Mouse (Mus musculus): Measurements from ENCODE around the gene Nr4a3.

Gene Nr4a3

GRCm38 (mm10) chr4:48050442-48050841, 5.5 kb downstream of the Nr4a3 start:
- DNase-seq = no peak

GRCm38 (mm10) chr4:48051086-48051673, 6.2 kb downstream of the Nr4a3 start:
- DNase-seq = no peak

GRCm38 (mm10) chr4:48051674-48052121, 6.7 kb downstream of the Nr4a3 start:
- DNase-seq = peak; percentile 13

GRCm38 (mm10) chr4:48061716-48062115, 16.8 kb downstream of the Nr4a3 start:
- DNase-seq = no peak

GRCm38 (mm10) chr4:48064311-48064710, 19.4 kb downstream of the Nr4a3 start:
- no peak for DNase-seq

- no peak for DNase-seq
Measured at GRCm38 (mm10) chr4:48066676-48067075, 21.7 kb downstream of the Nr4a3 start.

GRCm38 (mm10) chr4:48069111-48069510, 24.2 kb downstream of the Nr4a3 start:
- DNase-seq = no peak

- no peak for DNase-seq
Measured at GRCm38 (mm10) chr4:48072006-48072405, 27.1 kb downstream of the Nr4a3 start.

GRCm38 (mm10) chr4:48073325-48073724, 28.4 kb downstream of the Nr4a3 start:
- DNase-seq = no peak

- DNase-seq = no peak
Measured at GRCm38 (mm10) chr4:48074451-48075240, 29.7 kb downstream of the Nr4a3 start.

- DNase-seq = peak; percentile 45
Measured at GRCm38 (mm10) chr4:48076693-48077471, 31.9 kb downstream of the Nr4a3 start.

- DNase-seq = no peak
Measured at GRCm38 (mm10) chr4:48078213-48078612, 33.3 kb downstream of the Nr4a3 start.

- DNase-seq = no peak
Measured at GRCm38 (mm10) chr4:48079285-48080039, 34.5 kb downstream of the Nr4a3 start.

- no peak for DNase-seq
Measured at GRCm38 (mm10) chr4:48083452-48083851, 38.5 kb downstream of the Nr4a3 start.

GRCm38 (mm10) chr4:48086609-48087008, 41.7 kb downstream of the Nr4a3 start:
- DNase-seq = no peak

GRCm38 (mm10) chr4:48087497-48087896, 42.5 kb downstream of the Nr4a3 start:
- no peak for DNase-seq

GRCm38 (mm10) chr4:48093221-48093620, 48.3 kb downstream of the Nr4a3 start:
- DNase-seq = no peak

- DNase-seq = no peak
Measured at GRCm38 (mm10) chr4:48100217-48100616, 55.3 kb downstream of the Nr4a3 start.

- no peak for DNase-seq
Measured at GRCm38 (mm10) chr4:48101981-48102380, 57.0 kb downstream of the Nr4a3 start.

- DNase-seq = no peak
Measured at GRCm38 (mm10) chr4:48105387-48105786, 60.4 kb downstream of the Nr4a3 start.

- no peak for DNase-seq
Measured at GRCm38 (mm10) chr4:48107086-48107485, 62.1 kb downstream of the Nr4a3 start.

GRCm38 (mm10) chr4:48108591-48108990, 63.6 kb downstream of the Nr4a3 start:
- no peak for DNase-seq

GRCm38 (mm10) chr4:48110331-48110730, 65.4 kb downstream of the Nr4a3 start:
- no peak for DNase-seq
